Mouse (Mus musculus) left cerebral cortex, adult 8-10 months (tissue): ENCODE results near the gene Cfap161. TPM values are rescaled to one million over a fixed set of nuclear protein-coding genes. Genes with fewer than 3 reads are reported as not detected.

Experiments used
- DNase-seq, 2 experiments: peaks; one replicate each; pipeline ENCODE4 v3.0.0; 2022; ENCODE audit warnings: low spot score in 2 of 2
- total RNA-seq, 4 experiments: library from RNA; stranded (reverse); gene quantifications; 2 replicates each; pipeline ENCODE4 v1.2.4; 2022

The Cfap161 gene
- 1 to 10 TPM in 3 of 4 experiments, under 1 TPM in 1; 0.66 to 1.9 (median 1.4) TPM for total RNA-seq

GRCm38 (mm10) chr7:83794705-83795104, at the start of gene Cfap161:
Gene Cfap161 (minus strand): TSS chr7:83794880.
- DNase-seq: no peak

GRCm38 (mm10) chr7:83842486-83843259, 48.0 kb upstream of the Cfap161 start:
- no peak for DNase-seq

DNA sequence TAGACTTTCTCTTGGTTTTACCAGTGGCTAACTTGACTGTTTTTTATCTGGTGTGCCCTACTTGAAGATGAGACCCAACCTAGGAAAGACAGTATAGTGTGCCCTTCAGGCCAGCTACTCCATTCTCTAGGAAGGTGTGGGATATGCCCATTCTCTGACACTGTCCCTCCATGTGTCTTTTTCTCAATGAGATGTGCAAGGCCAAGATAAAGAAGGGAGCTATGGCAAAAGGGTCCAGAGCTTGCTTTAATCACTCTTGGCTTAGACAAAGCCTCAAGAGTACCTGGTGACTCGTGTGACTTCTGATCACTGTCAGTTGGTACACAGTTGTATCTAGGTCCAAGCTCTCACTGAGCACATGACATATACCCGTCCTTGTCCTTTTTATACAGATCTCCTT, 45.4 kb upstream of the Cfap161 start:
- no peak for DNase-seq

GRCm38 (mm10) chr7:83838525-83839224, 44.0 kb upstream of the Cfap161 start:
- DNase-seq: no peak

DNA sequence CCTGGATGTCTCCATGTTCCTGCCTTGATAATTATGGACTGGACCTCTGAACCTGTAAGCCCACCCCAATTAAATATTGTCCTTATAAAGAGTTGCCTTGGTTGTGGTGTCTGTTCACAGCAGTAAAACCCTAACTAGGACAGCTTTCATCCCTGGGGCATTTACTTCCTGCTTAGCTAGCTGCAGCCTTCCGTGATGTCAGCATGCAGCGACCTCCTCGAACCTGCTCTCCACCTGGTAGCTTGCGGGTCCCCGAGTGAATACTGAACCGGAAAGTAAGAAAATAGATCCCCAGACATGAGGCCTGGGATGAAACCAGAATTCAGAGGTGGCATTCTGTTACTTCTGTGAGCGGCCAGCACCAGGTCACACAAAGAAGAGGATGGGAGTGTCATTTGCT, 34.7 kb upstream of the Cfap161 start:
- no peak for DNase-seq

- no peak for DNase-seq
Observed at GRCm38 (mm10) chr7:83827402-83828076, 32.9 kb upstream of the Cfap161 start.

GRCm38 (mm10) chr7:83826808-83827207, 32.1 kb upstream of the Cfap161 start:
- no peak for DNase-seq

- no peak for DNase-seq
Observed at GRCm38 (mm10) chr7:83821951-83822350, 27.3 kb upstream of the Cfap161 start.

- DNase-seq: no peak
Observed at GRCm38 (mm10) chr7:83816886-83817285, 22.2 kb upstream of the Cfap161 start.

DNA sequence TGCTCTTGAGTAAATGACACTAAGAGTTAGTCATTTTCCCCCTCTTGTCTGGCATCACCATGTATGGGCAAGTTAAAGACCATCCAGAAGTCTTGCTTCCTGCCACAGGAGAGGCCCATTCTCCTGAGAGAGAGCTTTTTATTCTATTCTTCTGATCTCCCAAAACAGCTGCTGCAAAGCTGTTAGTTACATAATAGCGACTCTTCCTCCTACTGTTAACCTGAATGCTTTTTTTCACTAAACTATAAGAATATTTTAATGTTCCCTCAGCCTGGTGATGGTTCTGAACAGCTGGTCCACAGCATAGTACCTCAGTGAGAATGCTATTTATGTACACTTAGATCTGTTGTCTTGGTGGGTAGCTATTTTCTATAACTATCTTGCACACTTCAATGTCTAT, 21.0 kb upstream of the Cfap161 start:
- peak in 1 of 2 experiments; percentile 14 for DNase-seq

DNA sequence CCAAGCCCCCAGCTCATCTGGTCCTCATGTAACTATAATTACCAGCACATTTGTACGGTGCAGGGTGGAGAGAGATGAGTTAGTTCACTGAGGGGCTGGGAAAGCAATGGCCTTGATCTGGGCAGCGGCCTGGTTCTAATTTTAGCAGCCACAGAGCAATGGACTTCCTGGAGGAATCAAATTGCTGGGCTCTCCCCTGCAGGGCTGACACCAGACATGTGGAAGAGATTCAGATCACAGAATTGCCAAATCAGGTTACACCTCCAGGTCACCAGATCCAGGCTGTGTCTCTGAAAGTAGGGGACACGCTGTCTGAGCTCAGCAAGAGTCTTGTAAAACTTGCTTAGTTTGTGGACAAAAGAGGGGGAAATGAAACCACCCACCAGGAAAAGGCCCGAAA, 19.3 kb upstream of the Cfap161 start:
- peak in 1 of 2 experiments; percentile 24 for DNase-seq

GRCm38 (mm10) chr7:83813465-83813864, 18.8 kb upstream of the Cfap161 start:
- DNase-seq: no peak

- no peak for DNase-seq
Observed at GRCm38 (mm10) chr7:83813016-83813415, 18.3 kb upstream of the Cfap161 start.

DNA sequence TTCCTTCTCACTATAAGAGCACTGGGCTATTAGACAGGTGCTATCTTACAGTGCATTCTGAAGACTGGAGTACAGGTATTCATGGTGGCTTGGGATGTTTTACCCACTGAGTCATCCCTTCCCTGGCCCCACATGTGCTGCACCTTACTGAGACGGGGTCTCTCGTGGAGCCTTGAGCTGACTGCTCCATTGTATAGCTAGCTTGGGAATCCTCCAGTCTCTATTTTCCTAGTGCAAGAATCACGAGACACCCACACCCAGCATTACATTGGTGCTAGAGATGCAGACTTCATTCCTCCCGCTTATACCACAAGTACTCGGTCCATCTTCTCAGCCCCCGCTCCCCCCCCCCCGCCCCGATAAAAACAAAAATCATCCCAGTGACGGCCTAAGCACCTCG, 17.9 kb upstream of the Cfap161 start:
- no peak for DNase-seq

DNA sequence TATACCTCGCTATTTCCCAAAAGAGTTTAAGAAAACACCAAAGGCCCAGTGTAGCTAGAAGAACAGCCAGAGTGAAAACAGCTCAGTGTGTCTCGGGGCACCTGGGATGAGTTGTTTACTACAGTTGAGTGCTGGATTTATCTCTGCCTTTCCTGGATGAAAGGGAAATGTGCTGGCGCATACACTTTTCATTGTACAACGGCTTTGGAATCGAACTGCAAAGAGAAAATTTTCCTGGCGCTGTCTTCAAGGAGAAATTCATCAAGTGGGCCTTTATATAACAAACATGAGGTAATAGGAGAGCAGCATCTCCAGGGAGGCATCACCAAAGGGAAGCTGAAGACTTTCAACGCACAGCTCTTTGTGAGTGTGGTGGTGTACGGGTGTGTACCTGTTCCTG, 17.2 kb upstream of the Cfap161 start:
- DNase-seq: no peak

DNA sequence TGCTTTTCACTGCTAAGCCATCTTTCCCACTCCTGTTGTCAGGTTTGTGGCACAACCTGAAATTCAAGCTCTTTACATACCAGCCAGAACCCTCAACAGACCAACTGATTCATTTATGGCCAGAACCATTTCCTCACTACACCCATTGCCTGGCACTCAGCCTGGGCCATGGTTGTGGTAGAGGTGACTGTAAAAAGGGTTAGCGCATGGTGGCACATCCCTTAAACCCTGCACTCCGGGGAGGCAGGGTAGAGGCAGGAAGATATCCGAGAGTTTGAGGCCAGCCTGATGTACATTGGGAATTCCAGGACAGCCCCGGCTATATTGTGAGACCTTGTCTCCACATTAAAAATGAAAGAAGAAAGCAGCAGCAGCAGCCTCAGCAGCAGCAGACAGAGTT, 16.8 kb upstream of the Cfap161 start:
- DNase-seq: no peak

GRCm38 (mm10) chr7:83810141-83811100, 15.7 kb upstream of the Cfap161 start:
- no peak for DNase-seq

DNA sequence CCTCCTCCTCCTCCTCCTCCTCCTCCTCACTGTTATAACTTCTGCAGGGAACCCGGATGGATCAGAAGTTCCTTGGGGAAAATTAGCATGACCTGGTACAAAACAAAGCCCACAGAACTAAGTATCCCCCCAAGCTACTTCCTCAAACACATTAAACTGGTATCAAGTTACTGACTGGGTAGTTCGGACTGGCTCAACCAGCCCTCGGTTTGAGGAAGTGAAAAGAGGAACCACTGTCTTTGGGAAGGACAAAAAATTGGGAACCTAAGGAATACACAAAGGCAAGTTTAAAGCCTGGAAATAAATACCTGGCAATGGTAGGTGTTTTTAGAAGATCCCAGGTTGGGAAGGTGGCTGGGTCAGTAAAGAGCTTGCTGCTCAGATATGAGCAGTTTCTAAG, 15.0 kb upstream of the Cfap161 start:
- no peak for DNase-seq

- peak in 1 of 2 experiments; percentile 83 for DNase-seq
Observed at GRCm38 (mm10) chr7:83809060-83809459, 14.4 kb upstream of the Cfap161 start.

DNA sequence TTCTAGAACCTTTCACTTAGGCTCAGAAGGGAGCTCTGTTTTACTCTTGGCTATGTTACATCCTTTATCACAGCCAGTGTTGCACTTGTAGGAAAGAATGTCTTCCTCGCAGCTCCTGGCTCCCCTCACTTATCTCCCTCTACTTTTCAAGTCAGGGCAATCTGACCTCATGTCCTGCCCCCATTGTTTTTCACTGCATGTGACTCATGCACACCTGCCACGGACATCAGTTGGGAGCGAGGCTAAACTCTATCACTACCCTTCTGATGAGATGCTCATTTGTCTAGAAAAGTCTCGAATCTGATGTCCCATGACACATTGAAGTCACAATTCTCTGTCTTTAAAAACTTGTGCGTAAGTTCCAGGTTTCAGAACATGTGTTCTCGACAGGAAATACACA, 12.3 kb upstream of the Cfap161 start:
- DNase-seq: no peak

GRCm38 (mm10) chr7:83803777-83804176, 9.1 kb upstream of the Cfap161 start:
- no peak for DNase-seq
